Mouse (Mus musculus): ENCODE results near the gene Orc4. TPM values are rescaled to one million over a fixed set of nuclear protein-coding genes. Genes with fewer than 3 reads are reported as not detected.

Gene Orc4
- total RNA-seq (2021) = 10 to 100 TPM; 66.8 to 80.3 TPM
- long read RNA-seq, experiment 1, full-length matches to known transcripts = 16 of 36 reads
- long read RNA-seq, experiment 1, partial matches to known transcripts = 3 of 36 reads
- long read RNA-seq, experiment 1, other reads (novel, unspliced or antisense) = 17 of 36 reads
- long read RNA-seq, experiment 2, full-length matches to known transcripts = 28 of 51 reads
- long read RNA-seq, experiment 2, partial matches to known transcripts = 5 of 51 reads
- long read RNA-seq, experiment 2, other reads (novel, unspliced or antisense) = 18 of 51 reads

DNA sequence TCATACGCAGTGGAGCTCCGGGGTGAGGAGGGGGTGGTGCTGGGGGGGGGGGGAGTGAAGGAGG, at the start of gene Orc4:
Orc4 (minus strand) TSS at position 26 of the 64 bp plus-strand sequence.
- no peak for DNase-seq (ENCODE audit: low spot score in 2 of 2)
- H3K27ac ChIP-seq = peak within 1 kb of the TSS; percentile 98
- peak within 1 kb of the TSS; percentile 86 for H3K4me3 ChIP-seq
- no peak for TF ChIP-seq CTCF (conservative IDR thresholded peaks at IDR 0.05)

DNA sequence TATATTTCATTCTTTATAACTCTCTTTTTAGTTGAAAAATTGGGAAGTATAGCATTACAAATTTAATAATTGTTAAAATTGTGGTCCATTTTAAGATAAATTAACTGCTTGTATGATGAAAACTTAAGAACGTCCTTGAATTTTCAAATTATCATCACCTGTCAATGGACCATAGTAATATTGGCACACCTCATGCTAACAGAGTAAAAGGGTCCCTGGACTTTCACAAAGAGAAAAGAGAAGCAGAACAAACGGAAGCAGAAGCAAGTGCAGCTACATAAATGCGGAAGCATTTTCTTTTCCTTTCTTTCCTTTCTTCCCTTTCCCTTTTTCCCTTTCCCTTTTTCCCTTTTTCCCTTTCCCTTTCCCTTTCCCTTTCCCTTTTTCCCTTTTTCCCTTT, 40.2 kb upstream of the Orc4 start:
- DNase-seq (ENCODE audit: low spot score in 2 of 2) = no peak
- no peak for TF ChIP-seq CTCF (conservative IDR thresholded peaks at IDR 0.05)

DNA sequence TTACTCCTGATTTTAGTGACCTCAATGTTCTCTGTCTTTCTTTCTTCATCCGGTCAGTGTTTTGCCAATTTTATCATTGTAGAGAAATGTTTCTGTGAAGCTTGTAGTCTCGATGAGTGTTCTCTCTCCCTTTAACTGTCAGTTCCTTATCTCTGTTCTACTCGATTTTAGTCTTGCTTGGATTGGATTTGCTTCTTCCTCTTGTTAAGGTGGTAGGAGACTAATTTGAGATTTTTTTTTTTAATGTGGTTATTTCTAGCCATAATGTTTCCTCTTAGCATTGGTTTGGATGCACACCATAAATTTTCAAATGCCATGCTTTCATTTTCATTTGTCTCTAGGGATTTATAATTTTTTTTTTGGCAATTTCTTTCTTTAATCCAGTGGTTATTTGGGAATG, 28.8 kb upstream of the Orc4 start:
- H3K27ac ChIP-seq = no peak overlapping the region
- DNase-seq (ENCODE audit: low spot score in 2 of 2) = no peak
- no peak for TF ChIP-seq CTCF (conservative IDR thresholded peaks at IDR 0.05)
- H3K4me3 ChIP-seq = no peak overlapping the region

More for the DNA sequence above, 40.2 kb upstream of the Orc4 start:
- no peak overlapping the region for H3K27ac ChIP-seq
- H3K4me3 ChIP-seq = no peak overlapping the region

GRCm38 (mm10) chr2:48956591-48956990, 6.5 kb upstream of the Orc4 start:
- DNase-seq (ENCODE audit: low spot score in 2 of 2) = no peak
- peak overlapping the region; percentile 40 for H3K27ac ChIP-seq
- TF ChIP-seq CTCF (conservative IDR thresholded peaks at IDR 0.05) = no peak

DNA sequence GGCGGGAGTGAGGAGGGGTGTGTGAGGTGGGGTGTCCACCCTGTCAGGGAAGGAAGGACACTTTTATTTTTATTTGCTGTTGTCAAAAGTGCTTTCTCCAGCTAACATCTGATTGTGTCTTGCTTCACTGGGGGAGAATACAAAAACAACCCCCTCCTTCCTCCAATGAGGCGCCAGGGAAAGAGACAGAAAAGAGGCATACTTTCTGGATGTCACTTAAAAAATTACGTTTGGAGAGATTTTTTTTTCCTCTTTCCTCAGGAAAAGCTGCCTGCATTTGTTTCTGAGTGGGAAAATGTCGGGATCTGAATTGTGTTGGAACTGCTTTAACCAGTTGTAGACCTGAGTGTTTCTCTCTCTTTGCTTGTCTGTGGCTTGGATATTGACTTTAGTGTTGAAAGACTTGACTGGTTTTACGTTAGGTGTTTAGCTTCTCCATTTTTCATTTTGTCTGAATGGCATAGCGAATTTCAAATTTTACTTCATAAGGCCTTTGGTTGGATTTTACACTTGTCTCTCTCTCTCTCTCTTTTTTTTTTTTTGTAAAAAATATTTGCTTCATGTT, 321 bp upstream of the Orc4 start:
- TF ChIP-seq CTCF (conservative IDR thresholded peaks at IDR 0.05) = no peak
- peak overlapping the region; percentile 86 for H3K4me3 ChIP-seq
- DNase-seq (ENCODE audit: low spot score in 2 of 2) = no peak
- peak overlapping the region; percentile 98 for H3K27ac ChIP-seq

More at GRCm38 (mm10) chr2:48956591-48956990, 6.5 kb upstream of the Orc4 start:
- H3K4me3 ChIP-seq = no peak overlapping the region

- peak; percentile 30 to 31 for DNase-seq (ENCODE audit: low spot score in 2 of 2)
- peak overlapping the region; percentile 98 for H3K27ac ChIP-seq
- TF ChIP-seq CTCF (conservative IDR thresholded peaks at IDR 0.05) = no peak
- H3K4me3 ChIP-seq = peak overlapping the region; percentile 86
Observed at GRCm38 (mm10) chr2:48949743-48950251, 280 bp downstream of the Orc4 start.

DNA sequence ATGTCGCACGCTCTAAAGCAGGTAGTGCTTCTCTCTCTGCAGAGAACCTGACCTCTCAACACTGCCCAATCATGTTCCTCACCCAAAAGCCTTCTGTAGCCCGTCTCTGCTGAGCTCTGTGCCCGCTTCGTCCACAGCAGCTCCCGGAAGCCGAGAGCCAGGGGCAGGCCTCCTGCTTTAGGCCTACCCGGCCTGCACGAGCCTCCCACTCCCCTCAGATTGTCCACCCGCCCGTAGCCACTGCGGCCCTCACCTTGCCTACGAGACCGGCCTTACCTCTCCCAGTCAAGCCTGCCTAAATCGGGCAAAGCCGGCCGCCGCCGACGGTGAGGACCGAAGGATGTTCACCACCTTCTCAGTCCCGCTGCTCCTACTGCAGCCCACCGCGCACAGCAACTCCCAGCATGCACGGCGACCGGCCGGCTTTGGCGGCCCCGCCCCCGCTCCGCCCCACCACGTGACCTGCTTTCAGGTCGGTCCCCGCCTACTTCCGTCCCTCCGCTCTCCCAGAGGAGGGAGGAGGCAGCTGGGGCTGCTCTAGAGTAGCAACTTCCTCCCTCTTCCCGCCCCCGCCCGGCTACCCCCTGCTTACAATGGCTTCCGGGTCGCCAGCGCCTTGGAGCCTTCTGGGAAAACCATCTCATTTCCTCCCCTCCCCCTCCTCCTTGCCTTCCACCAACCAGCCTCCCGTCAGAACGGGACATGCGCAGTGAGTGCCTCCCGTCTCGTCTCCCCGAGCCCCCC, 1.1 kb downstream of the Orc4 start, which contains the start of gene Mbd5:
Mbd5 (plus strand) TSS at position 668 of the 744 bp plus-strand sequence.
- Histone ChIP-seq H3K4me3 (peak within 1 kb of the TSS; percentile 86), H3K27ac (peak within 1 kb of the TSS; percentile 98)
- no peak for TF ChIP-seq CTCF (conservative IDR thresholded peaks at IDR 0.05)
- peak; percentile 97 to 99 for DNase-seq (ENCODE audit: low spot score in 2 of 2)

DNA sequence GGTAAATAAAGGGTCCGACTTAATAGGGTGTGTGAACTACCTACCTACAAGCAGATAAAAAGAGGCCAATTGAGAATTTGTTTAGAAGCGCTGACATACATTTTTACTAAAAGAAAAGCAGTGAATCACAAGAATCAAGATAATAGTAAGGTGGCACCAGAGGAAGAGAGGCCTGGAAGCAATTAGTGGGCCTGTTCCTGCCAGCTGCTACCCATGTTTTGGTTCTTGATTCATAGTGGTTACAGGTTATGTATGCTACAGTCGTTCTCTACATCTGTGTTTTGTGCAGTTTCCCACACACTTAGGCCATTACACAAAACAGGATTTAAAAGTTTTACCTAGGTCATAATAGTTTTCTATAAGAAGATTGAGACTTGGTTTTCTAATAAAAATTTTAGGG, 2.3 kb downstream of the Orc4 start:
- no peak overlapping the region for H3K27ac ChIP-seq
- TF ChIP-seq CTCF (conservative IDR thresholded peaks at IDR 0.05) = no peak
- no peak for DNase-seq (ENCODE audit: low spot score in 2 of 2)
- H3K4me3 ChIP-seq = peak overlapping the region; percentile 86; the same call in 1 of the 2 replicates

GRCm38 (mm10) chr2:48935058-48935457, 15.0 kb downstream of the Orc4 start:
- Histone ChIP-seq H3K4me3 (no peak overlapping the region), H3K27ac (no peak overlapping the region)
- no peak for TF ChIP-seq CTCF (conservative IDR thresholded peaks at IDR 0.05)
- DNase-seq (ENCODE audit: low spot score in 2 of 2) = no peak

GRCm38 (mm10) chr2:48915832-48916231, 34.2 kb downstream of the Orc4 start:
- Histone ChIP-seq H3K4me3 (no peak overlapping the region), H3K27ac (no peak overlapping the region)
- TF ChIP-seq CTCF (conservative IDR thresholded peaks at IDR 0.05) = no peak
- no peak for DNase-seq (ENCODE audit: low spot score in 2 of 2)

GRCm38 (mm10) chr2:48914185-48914584, 35.9 kb downstream of the Orc4 start:
- peak; percentile 66 for TF ChIP-seq CTCF (conservative IDR thresholded peaks at IDR 0.05)
- no peak for DNase-seq (ENCODE audit: low spot score in 2 of 2)
- no peak overlapping the region for H3K4me3 ChIP-seq
- H3K27ac ChIP-seq = no peak overlapping the region

DNA sequence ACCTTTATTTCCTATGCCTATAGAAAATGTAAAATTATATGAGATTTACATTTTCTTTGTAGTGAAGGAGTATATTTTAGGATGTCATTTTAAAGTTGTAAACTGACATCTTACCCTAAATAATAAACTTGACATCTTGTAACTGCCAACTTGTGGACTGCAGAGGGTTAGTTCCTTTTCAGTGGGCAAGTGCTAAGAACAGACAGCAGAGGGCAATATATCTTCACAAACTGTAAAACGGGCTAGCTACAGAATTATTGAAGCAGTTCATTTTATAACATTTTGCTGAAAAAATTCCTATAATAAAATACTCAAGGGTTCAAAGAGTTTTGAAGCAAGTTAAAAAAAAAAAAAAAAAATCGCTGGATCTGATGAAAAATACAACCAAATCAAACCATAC, 41.2 kb downstream of the Orc4 start:
- no peak for DNase-seq (ENCODE audit: low spot score in 2 of 2)
- TF ChIP-seq CTCF (conservative IDR thresholded peaks at IDR 0.05) = peak; percentile 87
- no peak overlapping the region for H3K4me3 ChIP-seq
- H3K27ac ChIP-seq = no peak overlapping the region

GRCm38 (mm10) chr2:48895186-48895585, 54.9 kb downstream of the Orc4 start:
- Histone ChIP-seq H3K4me3 (no peak overlapping the region), H3K27ac (no peak overlapping the region)
- TF ChIP-seq CTCF (conservative IDR thresholded peaks at IDR 0.05) = no peak
- DNase-seq (ENCODE audit: low spot score in 2 of 2) = no peak

DNA sequence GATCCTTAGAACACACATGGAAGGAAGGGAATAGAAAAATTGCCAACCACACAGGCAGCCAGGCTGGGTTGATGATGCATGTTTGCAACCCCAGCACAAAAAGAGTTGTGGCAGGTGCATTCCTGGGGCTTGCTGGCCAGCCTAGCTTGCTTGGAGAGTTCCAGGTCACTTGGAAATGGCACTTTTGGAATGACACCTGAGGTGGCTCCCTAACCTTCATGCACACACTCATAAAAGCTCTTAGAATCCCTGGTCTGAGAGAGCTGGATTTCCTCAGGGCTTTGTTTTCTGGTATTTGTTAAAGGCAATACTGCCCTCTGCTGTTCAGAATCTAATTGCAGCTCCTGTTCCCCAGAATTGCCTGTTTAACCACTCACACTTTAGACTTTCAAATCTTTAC, 64.1 kb downstream of the Orc4 start:
- no peak overlapping the region for H3K27ac ChIP-seq
- TF ChIP-seq CTCF (conservative IDR thresholded peaks at IDR 0.05) = peak; percentile 97
- H3K4me3 ChIP-seq = no peak overlapping the region
- DNase-seq (ENCODE audit: low spot score in 2 of 2) = peak; percentile 62 to 72

Data from layer of hippocampus, adult 2 months (tissue).